Mouse (Mus musculus) E14TG2a.4 (cell line): ENCODE results near the gene Anapc15.

Source experiments
- CTCF ChIP-seq: conservative IDR thresholded peaks from 2 replicates; pipeline ENCODE4 v1.5.1; 2014; ENCODE audit warnings: low read length
- NANOG ChIP-seq: IDR thresholded peaks from 2 replicates; pipeline ENCODE4 v1.6.1; 2014; ENCODE audit warnings: borderline replicate concordance, low read length, mixed read lengths
- POU5F1 ChIP-seq: IDR thresholded peaks from 2 replicates; pipeline ENCODE4 v1.6.1; 2014; ENCODE audit warnings: low read length, borderline replicate concordance

DNA sequence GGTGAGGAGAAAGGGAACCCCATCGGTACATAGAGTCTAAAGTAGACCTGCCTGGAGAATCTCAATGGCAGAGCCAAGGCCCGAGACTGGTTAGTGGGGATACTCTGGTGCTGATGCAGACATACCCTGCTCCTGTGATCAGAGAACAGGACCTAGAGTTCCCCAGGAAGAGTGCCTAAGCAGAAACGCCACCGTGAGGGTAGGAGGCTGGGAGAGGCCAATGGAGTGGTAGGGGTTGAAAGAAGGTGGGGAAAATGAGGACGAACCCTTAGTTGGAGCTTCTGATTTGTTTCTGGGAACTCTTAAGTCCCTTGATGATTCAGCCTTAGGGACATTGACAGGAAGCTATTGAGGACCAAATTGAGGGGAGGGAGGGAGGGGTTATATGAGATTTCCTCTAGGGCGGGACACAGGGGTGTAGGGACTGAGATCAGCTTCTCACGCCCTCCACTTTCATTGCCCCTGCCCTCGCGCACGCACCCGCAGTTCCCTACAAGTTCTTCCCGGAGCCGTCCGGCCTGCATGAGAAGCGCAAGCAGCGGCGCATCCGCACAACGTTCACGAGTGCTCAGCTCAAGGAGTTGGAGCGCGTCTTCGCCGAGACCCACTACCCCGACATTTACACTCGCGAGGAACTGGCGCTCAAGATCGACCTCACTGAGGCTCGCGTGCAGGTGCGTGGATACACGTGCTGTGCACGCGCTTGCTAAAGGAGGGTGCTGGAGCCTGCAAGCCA is 43.1 kb upstream of the Anapc15 start:
- TF ChIP-seq CTCF, result no peak
- no peak for TF ChIP-seq NANOG
- TF ChIP-seq POU5F1, result no peak
